Mouse (Mus musculus) bone marrow macrophage, adult 2 months (primary cell): ENCODE data around the gene Mtmr6.

Experiments
- CTCF ChIP-seq: IDR thresholded peaks from 2 replicates; pipeline ENCODE4 v1.5.1; 2012; ENCODE audit warnings: low read depth, mild to moderate bottlenecking, low read length, moderate library complexity
- POLR2A ChIP-seq: IDR thresholded peaks from 2 replicates; pipeline ENCODE4 v1.6.1; 2012; ENCODE audit warnings: mild to moderate bottlenecking, low read depth, low read length, borderline replicate concordance

DNA sequence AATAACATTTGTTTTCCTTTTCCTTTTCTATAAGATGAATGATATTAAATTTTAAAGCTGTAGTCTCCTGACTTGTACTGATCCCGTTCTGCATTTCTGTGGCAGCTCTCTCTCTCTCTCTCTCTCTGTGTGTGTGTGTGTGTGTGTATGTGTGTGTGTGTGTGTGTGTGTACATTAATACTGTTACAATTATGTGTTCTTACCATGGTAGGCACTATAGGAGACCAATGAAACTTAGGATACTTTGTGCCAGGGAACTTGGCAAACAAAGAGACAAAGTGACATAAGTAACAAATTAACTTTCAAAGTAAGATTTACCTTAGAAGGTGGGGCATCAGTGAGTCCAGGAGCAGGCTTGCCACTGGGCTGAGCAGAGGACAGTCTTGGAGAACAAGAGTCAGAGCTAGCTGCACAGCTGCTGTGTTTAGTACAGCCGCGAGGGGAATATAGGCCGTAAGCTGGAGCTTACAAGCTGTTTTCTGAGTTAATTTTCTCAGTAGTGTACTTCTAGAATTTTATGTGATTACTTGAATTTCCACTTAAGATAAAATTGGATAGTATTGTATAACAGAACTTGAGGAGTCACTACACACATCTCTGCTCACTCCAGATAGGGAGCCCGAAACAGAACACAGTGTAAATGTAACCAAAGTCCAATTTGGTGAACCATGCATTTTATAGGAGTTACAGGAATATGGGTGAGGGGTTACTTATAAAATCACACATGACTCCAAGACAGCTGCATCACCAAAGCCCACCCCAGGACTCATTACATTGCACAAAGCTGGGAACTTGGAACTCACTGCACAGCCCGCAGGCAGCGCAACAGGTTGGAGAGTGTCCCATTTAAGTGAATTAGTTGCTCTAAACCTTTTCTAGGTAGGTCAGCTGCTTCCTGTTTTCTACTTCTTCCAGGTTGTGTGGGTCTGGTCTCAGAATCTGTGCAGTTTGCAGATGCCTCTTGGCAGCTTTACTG, 10.6 kb downstream of the Mtmr6 start:
- no peak for TF ChIP-seq CTCF
- no peak for TF ChIP-seq POLR2A
